Mouse (Mus musculus) lung, embryonic 16.5 days (tissue): Measurements from ENCODE around the gene Zfp57. TPM values are rescaled to one million over a fixed set of nuclear protein-coding genes. Genes with fewer than 3 reads are reported as not detected.

Experiments used
- polyA plus RNA-seq: library from polyadenylated mRNA; unstranded; fragments of >200 nt; fragmentation: Nextera tagmentation; extraction: Ambion mirVana; gene quantifications from 2 replicates; pipeline ENCODE4 v1.2.1, GENCODE M21; 2015

Zfp57 gene
- polyA plus RNA-seq, 1 experiment from 2014 or later = 73.4 TPM

Other genes starting within 250 kb of the Zfp57 start
- gene H2-M10.5, start 228.3 kb upstream of the Zfp57 start, polyA plus RNA-seq = not detected in 2 replicates
- gene H2-M10.6, start 189.0 kb upstream of the Zfp57 start, polyA plus RNA-seq = not detected in 2 replicates
- 40.6 and 44.4 TPM in 2 replicates for gene Trim26, start 164.0 kb upstream of the Zfp57 start, polyA plus RNA-seq
- 0.14 TPM in 1 of 2 replicates, not detected in the other for gene Trim15, start 134.0 kb upstream of the Zfp57 start, polyA plus RNA-seq
- 3.2 and 5.1 TPM in 2 replicates for gene Trim10, start 131.6 kb upstream of the Zfp57 start, polyA plus RNA-seq
- not detected in 2 replicates for gene Trim40, start 111.0 kb upstream of the Zfp57 start, polyA plus RNA-seq
- gene Trim31, start 103.0 kb upstream of the Zfp57 start, polyA plus RNA-seq = 0.13 TPM in 1 of 2 replicates, not detected in the other
- 0.65 and 1.7 TPM in 2 replicates for gene Rnf39, start 58.2 kb upstream of the Zfp57 start, polyA plus RNA-seq
- gene Ppp1r11, start 49.4 kb upstream of the Zfp57 start, polyA plus RNA-seq = 104 and 117 TPM in 2 replicates
- 93.7 and 96.4 TPM in 2 replicates for gene Znrd1, start 42.6 kb upstream of the Zfp57 start, polyA plus RNA-seq
- 7.2 and 7.7 TPM in 2 replicates for gene Znrd1as, start 42.6 kb upstream of the Zfp57 start, polyA plus RNA-seq
- not detected in 2 replicates for gene 2410137M14Rik, start 19.9 kb upstream of the Zfp57 start, polyA plus RNA-seq
- 0.33 and 0.38 TPM in 2 replicates for gene H2-M5, start 11.6 kb upstream of the Zfp57 start, polyA plus RNA-seq
- 0.11 TPM in 1 of 2 replicates, not detected in the other for gene Mog, start 22.2 kb downstream of the Zfp57 start, polyA plus RNA-seq
- 5.6 and 7.3 TPM in 2 replicates for gene Gabbr1, start 44.8 kb downstream of the Zfp57 start, polyA plus RNA-seq
- gene Olfr90, start 87.3 kb downstream of the Zfp57 start, polyA plus RNA-seq = not detected in 2 replicates
- not detected in 2 replicates for gene Olfr91, start 97.1 kb downstream of the Zfp57 start, polyA plus RNA-seq
- gene Olfr92, start 118.9 kb downstream of the Zfp57 start, polyA plus RNA-seq = not detected in 2 replicates
- not detected in 2 replicates for gene Olfr93, start 160.3 kb downstream of the Zfp57 start, polyA plus RNA-seq
- 0.28 and 1.1 TPM in 2 replicates for gene Ubd, start 192.7 kb downstream of the Zfp57 start, polyA plus RNA-seq
- not detected in 2 replicates for gene Olfr94, start 199.8 kb downstream of the Zfp57 start, polyA plus RNA-seq
- gene Olfr95, start 212.0 kb downstream of the Zfp57 start, polyA plus RNA-seq = not detected in 2 replicates
- gene Olfr96, start 219.0 kb downstream of the Zfp57 start, polyA plus RNA-seq = not detected in 2 replicates
- gene Olfr97, start 236.2 kb downstream of the Zfp57 start, polyA plus RNA-seq = not detected in 2 replicates